Mouse (Mus musculus): ENCODE data around the gene Lmod1. TPM values are rescaled to one million over a fixed set of nuclear protein-coding genes. Genes with fewer than 3 reads are reported as not detected.
A peak's percentile ranks its signal among the peaks of the same experiment; 100 is the strongest.

Lmod1 gene
- polyA plus RNA-seq (2015; fragmentation: Nextera tagmentation; extraction: Ambion mirVana): 0.46 and 0.98 TPM in 2 replicates

- Histone ChIP-seq H3K27me3 (no peaks in the 10 kb centered on the region), H3K4me2 (peak within 1 kb of the TSS; percentile 32), H3K4me3 (no peak within 1 kb of the TSS), H3K36me3 (no peaks in the 10 kb centered on the region), H3K27ac (no peak within 1 kb of the TSS; the same call in 1 of the 2 replicates), H3K9me3 (no peaks in the 10 kb centered on the region), H3K9ac (no peak within 1 kb of the TSS), H3K4me1 (peaks cover 12% of the 10 kb centered on the region)
- ATAC-seq (ENCODE audit: insufficient number of reproducible peaks, low FRiP score, low TSS enrichment, low read depth): peak; percentile 61; the same call in 1 of the 2 replicates
- 12% methylated on average over 8 of the region's 8 CpGs for WGBS
Observed at GRCm38 (mm10) chr1:135324571-135324970, at the start of gene Lmod1. Gene Lmod1 (plus strand): TSS chr1:135324807.

- Histone ChIP-seq H3K27ac (no peak overlapping the region), H3K9ac (no peak overlapping the region), H3K4me1 (peaks cover 18% of the 10 kb centered on the region), H3K4me3 (no peak overlapping the region), H3K4me2 (no peak overlapping the region), H3K36me3 (peaks cover 38% of the 10 kb centered on the region), H3K9me3 (no peaks in the 10 kb centered on the region), H3K27me3 (no peaks in the 10 kb centered on the region)
- 48% methylated on average over 9 of the region's 9 CpGs for WGBS
- ATAC-seq (ENCODE audit: insufficient number of reproducible peaks, low FRiP score, low TSS enrichment, low read depth): no peak
Observed at GRCm38 (mm10) chr1:135280646-135281045, 44.0 kb upstream of the Lmod1 start.

- ATAC-seq (ENCODE audit: insufficient number of reproducible peaks, low FRiP score, low TSS enrichment, low read depth): no peak
- WGBS: 95% methylated on average over 17 of the region's 17 CpGs
- Histone ChIP-seq H3K9me3 (no peaks in the 10 kb centered on the region), H3K4me3 (no peak overlapping the region), H3K36me3 (peaks cover 27% of the 10 kb centered on the region), H3K4me1 (peaks cover 18% of the 10 kb centered on the region), H3K9ac (no peak overlapping the region), H3K4me2 (no peak overlapping the region), H3K27ac (no peak overlapping the region), H3K27me3 (no peaks in the 10 kb centered on the region)
Observed at GRCm38 (mm10) chr1:135281841-135282240, 42.8 kb upstream of the Lmod1 start.

GRCm38 (mm10) chr1:135282536-135283286 lies 41.9 kb upstream of the Lmod1 start:
- Histone ChIP-seq H3K27me3 (no peaks in the 10 kb centered on the region), H3K9ac (peak overlapping the region; percentile 78), H3K9me3 (no peaks in the 10 kb centered on the region), H3K36me3 (peaks cover 18% of the 10 kb centered on the region), H3K4me1 (peaks cover 18% of the 10 kb centered on the region), H3K27ac (peak overlapping the region; percentile 90), H3K4me2 (peak overlapping the region; percentile 72), H3K4me3 (peak overlapping the region; percentile 70)
- no peak for ATAC-seq (ENCODE audit: insufficient number of reproducible peaks, low FRiP score, low TSS enrichment, low read depth)
- WGBS: 31% methylated on average over 13 of the region's 13 CpGs

GRCm38 (mm10) chr1:135283287-135283825 lies 41.3 kb upstream of the Lmod1 start:
- under 1% methylated on average over 48 of the region's 48 CpGs for WGBS
- no peaks in the 10 kb centered on the region for H3K9me3 ChIP-seq
- peak overlapping the region; percentile 72 for H3K4me2 ChIP-seq
- H3K9ac ChIP-seq: peak overlapping the region; percentile 78
- peaks cover 12% of the 10 kb centered on the region for H3K36me3 ChIP-seq
- peak; percentile 56 for ATAC-seq (ENCODE audit: insufficient number of reproducible peaks, low FRiP score, low TSS enrichment, low read depth)
- H3K4me3 ChIP-seq: peak overlapping the region; percentile 70
- H3K4me1 ChIP-seq: peaks cover 18% of the 10 kb centered on the region
- H3K27me3 ChIP-seq: no peaks in the 10 kb centered on the region
- peak overlapping the region; percentile 90 for H3K27ac ChIP-seq

- H3K4me2 ChIP-seq: peak within 1 kb of the TSS; percentile 72
- H3K36me3 ChIP-seq: peaks cover 7% of the 10 kb centered on the region; the same call in 1 of the 2 replicates
- H3K4me3 ChIP-seq: peak within 1 kb of the TSS; percentile 70
- under 1% methylated on average over 39 of the region's 39 CpGs for WGBS
- no peaks in the 10 kb centered on the region for H3K27me3 ChIP-seq
- no peaks in the 10 kb centered on the region for H3K9me3 ChIP-seq
- H3K4me1 ChIP-seq: peaks cover 18% of the 10 kb centered on the region
- peak within 1 kb of the TSS; percentile 90 for H3K27ac ChIP-seq
- peak; percentile 83 for ATAC-seq (ENCODE audit: insufficient number of reproducible peaks, low FRiP score, low TSS enrichment, low read depth)
- peak within 1 kb of the TSS; percentile 78 for H3K9ac ChIP-seq
Observed at GRCm38 (mm10) chr1:135283826-135284291, 40.7 kb upstream of the Lmod1 start, which contains the start of gene Rnpep. Gene Rnpep (minus strand): TSS chr1:135284084.

GRCm38 (mm10) chr1:135286311-135286710 lies 38.3 kb upstream of the Lmod1 start:
- Histone ChIP-seq H3K9me3 (no peaks in the 10 kb centered on the region), H3K27me3 (no peaks in the 10 kb centered on the region), H3K4me1 (peaks cover 10% of the 10 kb centered on the region), H3K4me3 (no peak overlapping the region), H3K36me3 (no peaks in the 10 kb centered on the region), H3K27ac (no peak overlapping the region), H3K9ac (no peak overlapping the region), H3K4me2 (no peak overlapping the region)
- no peak for ATAC-seq (ENCODE audit: insufficient number of reproducible peaks, low FRiP score, low TSS enrichment, low read depth)
- 44% methylated on average over 2 of the region's 2 CpGs for WGBS

GRCm38 (mm10) chr1:135290908-135291307 lies 33.7 kb upstream of the Lmod1 start:
- 77% methylated on average over 5 of the region's 5 CpGs for WGBS
- no peak overlapping the region for H3K4me3 ChIP-seq

GRCm38 (mm10) chr1:135311356-135311755 lies 13.3 kb upstream of the Lmod1 start:
- WGBS: 67% methylated on average over 6 of the region's 6 CpGs
- no peaks in the 10 kb centered on the region for H3K27me3 ChIP-seq
- H3K4me2 ChIP-seq: no peak overlapping the region
- H3K4me3 ChIP-seq: no peak overlapping the region
- no peak overlapping the region for H3K9ac ChIP-seq
- H3K4me1 ChIP-seq: peaks cover 17% of the 10 kb centered on the region
- no peak overlapping the region for H3K27ac ChIP-seq
- H3K36me3 ChIP-seq: peaks cover 31% of the 10 kb centered on the region
- no peak for ATAC-seq (ENCODE audit: insufficient number of reproducible peaks, low FRiP score, low TSS enrichment, low read depth)
- H3K9me3 ChIP-seq: no peaks in the 10 kb centered on the region

More at GRCm38 (mm10) chr1:135290908-135291307, 33.7 kb upstream of the Lmod1 start:
- ATAC-seq (ENCODE audit: insufficient number of reproducible peaks, low FRiP score, low TSS enrichment, low read depth): no peak
- no peaks in the 10 kb centered on the region for H3K9me3 ChIP-seq
- H3K36me3 ChIP-seq: peaks cover 11% of the 10 kb centered on the region
- H3K9ac ChIP-seq: no peak overlapping the region
- H3K27me3 ChIP-seq: no peaks in the 10 kb centered on the region
- no peak overlapping the region for H3K4me2 ChIP-seq
- no peak overlapping the region for H3K27ac ChIP-seq
- no peaks in the 10 kb centered on the region for H3K4me1 ChIP-seq

- H3K4me2 ChIP-seq: peak overlapping the region; percentile 64
- 82% methylated on average over 4 of the region's 4 CpGs for WGBS
- H3K9me3 ChIP-seq: no peaks in the 10 kb centered on the region
- H3K36me3 ChIP-seq: peaks cover 24% of the 10 kb centered on the region
- H3K4me3 ChIP-seq: peak overlapping the region; percentile 83
- H3K4me1 ChIP-seq: peaks cover 17% of the 10 kb centered on the region
- no peak overlapping the region for H3K9ac ChIP-seq
- no peak for ATAC-seq (ENCODE audit: insufficient number of reproducible peaks, low FRiP score, low TSS enrichment, low read depth)
- H3K27ac ChIP-seq: no peak overlapping the region
- no peaks in the 10 kb centered on the region for H3K27me3 ChIP-seq
Observed at GRCm38 (mm10) chr1:135312201-135312600, 12.4 kb upstream of the Lmod1 start.

- under 1% methylated on average over 51 of the region's 51 CpGs for WGBS
- Histone ChIP-seq H3K27me3 (no peaks in the 10 kb centered on the region), H3K4me1 (peaks cover 17% of the 10 kb centered on the region), H3K36me3 (peaks cover 13% of the 10 kb centered on the region), H3K27ac (peak within 1 kb of the TSS; percentile 89), H3K9me3 (no peaks in the 10 kb centered on the region), H3K9ac (peak within 1 kb of the TSS; percentile 94), H3K4me3 (peak within 1 kb of the TSS; percentile 83), H3K4me2 (peak within 1 kb of the TSS; percentile 64)
- ATAC-seq (ENCODE audit: insufficient number of reproducible peaks, low FRiP score, low TSS enrichment, low read depth): peak; percentile 97
Observed at GRCm38 (mm10) chr1:135313284-135314031, 11.1 kb upstream of the Lmod1 start, which contains the start of gene Timm17a. Gene Timm17a (minus strand): TSS chr1:135313778.

All from limb, embryonic 15.5 days (tissue).